Mouse (Mus musculus): ENCODE data around the gene Rnase1.
"Not testable (repeated sequence)": the region's sequence is repeated elsewhere in the genome, so short reads cannot be mapped to it uniquely, and the experiment has no call there.

Gene Rnase1

DNA sequence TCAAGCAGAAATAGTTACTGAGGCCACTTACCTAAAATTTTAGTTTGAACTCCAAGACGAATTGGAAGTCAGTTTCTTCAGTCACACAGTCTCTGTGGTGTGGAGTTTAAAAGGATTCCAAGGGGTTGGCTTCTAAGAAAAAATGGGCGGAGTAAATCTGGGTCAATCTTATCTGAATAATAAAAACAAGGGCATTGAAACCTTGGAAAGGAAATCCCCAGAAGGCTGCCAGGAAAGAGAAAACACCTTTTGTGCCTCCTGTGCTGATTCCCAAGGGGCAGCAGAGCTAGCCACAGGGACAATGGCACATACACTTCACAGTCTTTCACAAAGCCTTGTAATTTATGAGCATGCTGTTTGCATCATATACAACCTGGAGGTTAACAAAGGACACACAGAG lies at the start of gene Rnase1:
TSS of gene Rnase1 (minus strand) at position 101 of the 400 bp plus-strand sequence.
- no peak for DNase-seq (ENCODE audit: low spot score)

GRCm38 (mm10) chr14:51195681-51196080 lies 49.1 kb upstream of the Rnase1 start:
- DNase-seq (ENCODE audit: low spot score) = no peak

GRCm38 (mm10) chr14:51181051-51181450 lies 34.5 kb upstream of the Rnase1 start:
- DNase-seq (ENCODE audit: low spot score) = not testable (repeated sequence)

DNA sequence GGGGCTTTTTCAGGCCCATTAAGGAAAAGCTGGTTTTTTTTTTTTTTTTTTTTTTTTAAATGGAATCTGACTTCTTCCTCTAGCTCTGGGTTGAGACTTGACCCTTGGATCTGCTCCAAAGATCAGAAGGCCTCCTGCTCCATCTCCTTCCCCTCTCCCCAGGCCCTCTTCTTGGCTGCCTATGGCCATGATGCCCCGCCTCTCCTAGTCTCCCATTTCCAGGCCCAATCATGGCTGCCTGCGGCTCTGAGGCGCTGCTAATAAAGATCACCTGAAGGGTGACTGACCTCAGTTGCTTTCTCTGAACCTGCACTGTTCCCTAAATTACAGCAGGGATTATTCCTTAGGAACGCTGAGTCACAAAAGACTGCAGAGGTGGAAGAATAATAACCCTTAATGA lies 27.3 kb upstream of the Rnase1 start:
- DNase-seq (ENCODE audit: low spot score) = no peak

DNA sequence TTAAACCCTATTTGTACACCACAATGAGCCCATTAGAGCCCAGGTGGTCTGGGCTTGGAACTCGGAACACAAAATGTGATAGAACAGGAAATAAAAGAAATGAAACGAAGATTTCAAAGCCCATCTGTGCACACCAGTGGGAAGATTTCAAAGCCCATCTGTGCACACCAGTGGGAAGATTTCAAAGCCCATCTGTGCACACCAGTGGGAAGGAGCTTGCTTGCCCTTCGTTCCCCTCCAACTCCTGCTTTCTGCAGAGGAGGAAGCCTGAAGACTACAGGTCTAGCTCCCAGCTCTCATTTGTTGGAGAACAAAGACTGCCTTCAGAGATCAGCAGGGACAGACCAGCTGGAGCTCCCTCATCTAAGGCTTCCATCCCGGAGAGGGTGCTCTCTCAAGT lies 26.4 kb upstream of the Rnase1 start:
- not testable (repeated sequence) for DNase-seq (ENCODE audit: low spot score)

- not testable (repeated sequence) for DNase-seq (ENCODE audit: low spot score)
Measured at GRCm38 (mm10) chr14:51172095-51172865, 25.7 kb upstream of the Rnase1 start.

GRCm38 (mm10) chr14:51166068-51166467 lies 19.5 kb upstream of the Rnase1 start:
- DNase-seq (ENCODE audit: low spot score) = no peak

DNA sequence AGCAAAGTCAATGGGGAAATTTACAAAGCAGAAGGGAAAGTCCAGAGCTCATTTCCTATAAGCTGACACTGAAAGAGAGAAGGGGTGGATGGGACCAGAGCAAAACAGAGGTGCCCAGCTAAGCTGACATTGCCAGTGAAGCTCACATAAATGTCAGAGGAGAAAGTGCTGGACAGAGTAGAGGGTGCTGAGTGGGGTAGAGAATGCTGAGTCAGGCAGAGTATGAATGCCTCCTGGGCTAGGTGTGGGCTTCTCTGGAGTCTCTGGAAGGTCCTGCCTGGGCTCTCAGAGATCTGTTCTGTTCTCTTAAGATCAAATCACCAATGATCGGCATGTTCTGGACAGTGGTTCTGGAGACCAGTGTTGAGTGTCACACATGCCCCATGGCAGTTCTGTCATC lies 18.9 kb upstream of the Rnase1 start:
- DNase-seq (ENCODE audit: low spot score) = no peak

- not testable (repeated sequence) for DNase-seq (ENCODE audit: low spot score)
Measured at GRCm38 (mm10) chr14:51163323-51163722, 16.7 kb upstream of the Rnase1 start.

DNA sequence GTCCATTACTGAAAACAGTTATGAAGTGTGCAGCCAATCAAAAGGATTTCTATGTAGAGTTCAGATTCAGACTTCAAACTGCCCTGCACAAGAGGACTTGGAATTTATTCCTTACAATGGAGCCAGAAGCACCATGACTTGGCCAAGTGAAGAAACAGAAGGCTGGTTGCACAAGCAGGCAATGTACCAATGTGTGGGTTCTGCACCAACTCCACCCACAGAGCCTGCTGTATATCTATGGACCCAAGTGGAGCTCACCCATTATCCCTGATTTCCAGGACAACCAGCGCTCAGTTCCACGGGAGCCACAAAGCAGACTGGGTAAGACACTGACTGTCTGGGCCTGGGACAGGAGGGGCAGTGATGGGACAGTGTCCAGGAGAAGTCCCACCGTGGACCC lies 15.4 kb upstream of the Rnase1 start, which contains the start of gene Rnase2b:
TSS of gene Rnase2b (plus strand) at position 285 of the 400 bp plus-strand sequence.
- DNase-seq (ENCODE audit: low spot score) = not testable (repeated sequence)

DNA sequence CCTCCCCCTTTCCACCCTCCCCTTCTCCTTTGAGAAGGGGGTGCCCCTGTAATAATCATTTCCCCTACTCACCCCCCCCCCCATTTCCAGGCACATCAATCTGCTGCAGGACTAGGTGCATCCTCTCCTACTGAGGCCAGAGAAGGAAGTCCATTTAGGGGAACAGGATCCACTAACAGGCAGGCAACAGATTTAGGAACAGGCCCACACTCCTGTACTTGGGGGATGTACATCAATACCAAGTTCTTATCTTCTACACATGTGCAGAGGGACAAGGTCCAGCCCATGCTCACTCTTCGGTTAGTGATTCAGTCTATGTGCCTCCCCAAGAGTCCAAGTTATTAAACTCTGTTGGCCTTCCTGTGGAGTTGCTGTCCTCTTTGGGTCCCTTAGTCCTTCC lies 10.5 kb upstream of the Rnase1 start:
- DNase-seq (ENCODE audit: low spot score) = no peak

DNA sequence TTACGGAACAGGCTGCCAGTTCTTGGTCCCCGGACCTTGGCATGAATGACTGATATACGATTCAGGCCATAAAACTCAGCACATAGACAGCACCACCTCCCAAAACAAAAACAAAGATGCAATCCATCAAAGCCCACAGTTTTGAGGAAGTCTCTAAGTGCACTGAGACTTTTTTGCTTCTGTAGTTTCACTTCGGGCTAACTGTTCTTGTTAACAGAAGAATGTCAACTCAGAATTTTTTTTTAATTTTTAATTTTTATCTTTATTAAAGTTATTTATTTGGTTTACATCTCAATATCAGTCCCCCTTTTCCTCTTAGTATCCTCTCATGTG lies 10.1 kb upstream of the Rnase1 start:
- DNase-seq (ENCODE audit: low spot score) = no peak

DNA sequence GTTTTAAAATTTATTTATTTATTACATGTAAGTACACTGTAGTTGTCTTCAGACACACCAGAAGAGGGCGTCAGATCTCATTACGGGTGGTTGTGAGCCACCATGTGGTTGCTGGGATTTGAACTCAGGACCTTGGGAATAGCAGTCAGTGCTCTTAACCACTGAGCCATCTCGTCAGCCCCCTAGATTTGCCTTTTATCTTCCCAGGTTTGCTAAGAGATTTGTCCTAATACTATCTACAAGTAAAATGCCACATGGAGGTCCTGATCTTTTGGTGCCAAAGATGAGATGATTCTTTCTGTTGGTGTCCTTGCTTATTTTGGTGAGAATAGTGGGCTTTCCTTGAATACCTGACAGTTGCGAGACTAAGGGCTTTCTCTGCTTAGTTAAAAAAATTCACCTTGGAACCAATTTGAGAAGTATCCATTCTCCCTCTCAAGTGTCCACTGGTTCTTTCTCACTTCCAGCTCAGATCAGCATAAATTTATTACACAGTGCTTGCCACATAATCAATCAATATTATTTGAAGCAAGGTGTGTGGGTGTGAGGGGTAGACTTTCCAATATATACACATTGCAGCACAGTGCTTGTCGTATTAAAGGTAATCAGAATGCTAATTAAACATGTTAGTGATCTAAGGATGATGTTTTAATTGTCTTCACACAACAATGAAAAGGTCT lies 9.6 kb upstream of the Rnase1 start:
- no peak for DNase-seq (ENCODE audit: low spot score)

DNA sequence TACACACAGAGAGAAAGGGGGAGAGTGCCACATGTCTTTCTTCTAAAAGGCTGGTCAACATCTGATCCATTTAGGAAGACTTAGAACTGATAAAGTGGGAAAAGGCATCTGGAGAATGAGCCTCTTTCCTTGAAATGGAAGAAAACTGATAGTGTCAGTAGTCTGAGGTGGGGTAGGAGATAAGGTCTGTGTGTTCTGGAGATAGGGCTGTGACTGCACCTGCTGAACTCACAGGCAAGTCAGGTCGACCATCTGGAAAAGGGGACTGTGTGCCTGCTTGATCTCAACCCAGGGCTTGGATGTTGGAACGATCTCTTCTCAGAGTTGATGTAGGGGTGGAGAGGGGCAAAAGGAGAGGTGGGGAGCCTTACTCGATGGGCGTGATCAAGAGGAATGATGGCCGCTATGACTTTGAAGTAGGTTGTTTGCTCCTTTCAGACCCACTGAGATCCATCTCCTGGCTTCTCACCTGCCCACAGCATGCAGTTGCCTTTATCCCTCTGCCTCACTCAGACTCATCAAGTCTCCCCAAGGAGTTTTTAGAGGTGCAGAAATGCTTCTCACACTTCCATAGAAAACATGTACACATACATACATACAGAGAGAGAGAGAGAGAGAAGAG lies 5.8 kb upstream of the Rnase1 start:
- DNase-seq (ENCODE audit: low spot score) = no peak

DNA sequence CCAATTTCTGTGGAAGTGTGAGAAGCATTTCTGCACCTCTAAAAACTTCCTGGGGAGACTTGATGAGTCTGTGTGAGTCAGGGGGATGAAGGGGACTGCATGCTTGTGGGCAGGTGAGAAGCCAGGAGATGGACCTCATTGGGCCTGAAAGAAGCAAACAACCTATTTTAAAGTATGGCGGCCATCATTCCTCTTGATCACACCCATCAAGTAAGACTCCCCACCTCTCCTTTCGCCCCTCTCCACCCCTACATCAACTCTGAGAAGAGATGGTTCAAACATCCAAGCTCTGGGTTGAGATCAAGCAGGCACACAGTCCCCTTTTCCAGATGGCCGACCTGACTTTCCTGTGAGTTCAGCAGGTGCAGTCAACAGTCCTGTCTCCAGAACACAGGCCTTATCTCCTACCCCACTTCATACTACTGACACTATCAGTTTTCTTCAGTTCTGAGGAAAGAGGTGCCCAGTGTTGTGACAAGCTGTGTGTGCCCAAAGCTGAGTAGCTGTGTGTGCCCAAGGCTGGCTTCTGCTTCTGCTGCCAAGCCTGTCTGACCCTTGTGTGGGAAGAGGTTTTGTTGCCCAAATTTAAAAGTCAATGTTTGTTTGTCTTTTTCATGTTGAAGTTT lies 3.7 kb upstream of the Rnase1 start:
- DNase-seq (ENCODE audit: low spot score) = no peak

- no peak for DNase-seq (ENCODE audit: low spot score)
Measured at GRCm38 (mm10) chr14:51149164-51149563, 2.6 kb upstream of the Rnase1 start.

DNA sequence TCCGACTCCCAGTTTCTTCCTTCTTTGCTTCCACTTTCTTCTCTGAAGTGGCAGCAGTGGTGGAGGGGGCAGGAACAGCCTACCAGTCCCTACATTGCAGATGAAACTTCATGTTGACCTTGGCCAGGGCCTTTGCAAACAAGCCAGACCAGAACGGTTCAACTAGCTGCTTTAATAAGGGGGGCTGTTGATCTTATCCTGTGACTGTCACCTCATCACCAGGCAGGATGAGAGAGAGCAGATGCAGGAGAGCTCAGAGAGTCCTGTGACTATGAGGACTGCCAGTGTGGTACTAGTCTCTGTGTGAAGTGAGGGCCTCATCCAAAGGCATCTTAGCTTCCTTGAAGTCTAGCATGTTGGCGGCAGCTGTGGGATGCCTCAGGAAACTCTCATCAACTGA lies 1.4 kb upstream of the Rnase1 start:
- no peak for DNase-seq (ENCODE audit: low spot score)

DNA sequence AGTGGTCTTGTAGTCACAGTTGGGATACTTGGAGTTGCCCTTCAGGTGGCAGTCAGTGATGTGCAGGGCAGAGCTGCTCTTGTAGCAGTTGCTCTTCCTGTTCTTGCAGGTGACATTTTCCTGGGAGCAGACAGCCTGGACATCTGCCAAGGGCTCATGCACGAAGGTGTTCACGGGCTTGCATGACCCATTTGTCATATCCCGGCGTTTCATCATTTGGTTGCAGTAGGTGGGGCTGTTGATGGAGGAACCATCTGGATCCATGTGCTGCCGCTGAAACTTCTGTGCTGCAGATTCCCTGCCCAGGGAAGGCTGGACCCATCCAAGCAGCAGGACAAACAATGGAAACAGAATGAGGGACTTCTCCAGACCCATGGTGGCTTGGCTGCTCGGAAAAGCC lies 1.1 kb downstream of the Rnase1 start:
- DNase-seq (ENCODE audit: low spot score) = no peak

- DNase-seq (ENCODE audit: low spot score) = no peak
Measured at GRCm38 (mm10) chr14:51144451-51144850, 2.1 kb downstream of the Rnase1 start.

DNA sequence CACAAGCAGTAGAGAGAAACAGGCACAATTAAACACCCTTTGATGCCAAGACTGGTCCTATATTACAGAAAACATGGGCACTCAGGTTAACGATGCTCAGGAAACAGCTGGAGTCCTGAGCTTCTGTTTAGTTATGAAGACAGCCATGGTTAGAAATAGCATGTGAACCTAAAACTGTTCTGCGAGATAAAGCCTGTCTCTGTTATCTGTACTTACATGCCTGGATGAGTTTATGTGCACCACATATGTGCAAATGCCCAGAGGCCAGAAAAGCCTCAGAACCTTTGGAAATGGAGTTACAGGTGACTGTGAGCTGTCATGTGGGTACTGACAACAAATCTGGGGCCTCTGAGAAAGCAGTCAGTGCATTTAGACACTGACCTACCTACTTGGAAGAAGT lies 2.6 kb downstream of the Rnase1 start:
- DNase-seq (ENCODE audit: low spot score) = no peak

GRCm38 (mm10) chr14:51143287-51143686 lies 3.3 kb downstream of the Rnase1 start:
- DNase-seq (ENCODE audit: low spot score) = no peak

GRCm38 (mm10) chr14:51142568-51142967 lies 4.0 kb downstream of the Rnase1 start:
- DNase-seq (ENCODE audit: low spot score) = no peak

GRCm38 (mm10) chr14:51142119-51142518 lies 4.5 kb downstream of the Rnase1 start:
- DNase-seq (ENCODE audit: low spot score) = no peak
